Mouse (Mus musculus) E14TG2a.4 (cell line): ENCODE data around the gene Trem2.

ENCODE experiments used
- CTCF ChIP-seq: conservative IDR thresholded peaks from 2 replicates; pipeline ENCODE4 v1.5.1; 2014; ENCODE audit warnings: low read length
- NANOG ChIP-seq: IDR thresholded peaks from 2 replicates; pipeline ENCODE4 v1.6.1; 2014; ENCODE audit warnings: borderline replicate concordance, low read length, mixed read lengths
- POU5F1 ChIP-seq: IDR thresholded peaks from 2 replicates; pipeline ENCODE4 v1.6.1; 2014; ENCODE audit warnings: low read length, borderline replicate concordance

DNA sequence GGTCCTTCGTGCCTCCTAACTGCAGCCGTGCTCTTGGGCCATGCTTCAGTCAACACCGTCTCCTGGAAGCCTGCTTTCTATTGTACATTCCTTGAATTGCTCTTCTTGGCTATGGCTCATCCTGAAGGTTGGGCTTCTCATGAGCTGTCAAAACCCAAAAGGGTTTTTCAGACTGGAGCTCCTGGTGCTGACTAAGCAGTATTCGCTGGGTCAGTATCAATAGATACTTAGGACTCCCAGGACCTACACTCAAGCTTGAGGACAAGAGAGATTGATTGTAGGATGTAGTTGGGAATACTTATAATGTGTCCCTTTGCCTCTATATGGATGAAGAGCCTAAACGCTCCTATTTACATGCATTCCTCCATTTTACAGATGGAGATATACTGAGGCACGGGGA is 21.1 kb upstream of the Trem2 start:
- TF ChIP-seq CTCF (no peak), POU5F1 (no peak), NANOG (no peak)
